Mouse (Mus musculus): ENCODE results near the gene Zbtb38. TPM values are rescaled to one million over a fixed set of nuclear protein-coding genes. Genes with fewer than 3 reads are reported as not detected.
"Not testable (repeated sequence)": the region's sequence is repeated elsewhere in the genome, so short reads cannot be mapped to it uniquely, and the experiment has no call there.

Zbtb38 gene
- total and polyA plus RNA-seq, 2 experiments from 2014 or later = 38.7 to 46.5 TPM

DNA sequence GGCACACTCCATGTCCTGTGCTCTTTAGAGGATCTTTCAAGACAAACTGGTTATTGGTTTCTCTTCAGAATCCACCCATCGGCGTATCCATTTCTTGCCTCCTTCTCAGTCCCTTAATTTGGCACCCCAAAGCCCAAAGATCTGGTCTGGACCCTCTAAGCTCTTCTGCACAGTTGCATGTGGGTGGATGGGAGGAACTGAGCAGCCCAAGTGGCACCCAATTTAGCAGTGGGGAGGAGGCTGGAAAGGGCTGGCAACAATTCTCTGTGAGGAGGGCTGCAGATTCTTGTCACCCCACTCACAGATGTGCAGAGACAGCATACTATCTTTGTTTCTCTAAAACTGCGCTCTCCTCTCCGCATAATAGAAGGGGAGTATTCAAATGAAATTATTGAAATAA, 103.3 kb downstream of the Zbtb38 start:
- TF ChIP-seq CTCF (IDR thresholded peaks at IDR 0.05; ENCODE audit: low read depth) = no peak
- DNase-seq (ENCODE audit: low spot score) = no peak
- H3K4me3 ChIP-seq (ENCODE audit: low read length) = no peak overlapping the region
- H3K4me2 ChIP-seq (ENCODE audit: low read depth, low read length) = no peak overlapping the region
- no peak overlapping the region for H3K9ac ChIP-seq (replicated peaks; ENCODE audit: low read length)
- 90% methylated on average over 4 of the region's 4 CpGs for WGBS
- H3K27me3 ChIP-seq (ENCODE audit: insufficient read depth, low read length) = no peaks in the 10 kb centered on the region
- no peak for ATAC-seq
- no peaks in the 10 kb centered on the region for H3K9me3 ChIP-seq (ENCODE audit: low read length)
- no peaks in the 10 kb centered on the region for H3K36me3 ChIP-seq (ENCODE audit: insufficient read depth, low read length)
- H3K27ac ChIP-seq = no peak overlapping the region
- H3K4me1 ChIP-seq (ENCODE audit: insufficient read depth, low read length) = no peaks in the 10 kb centered on the region

DNA sequence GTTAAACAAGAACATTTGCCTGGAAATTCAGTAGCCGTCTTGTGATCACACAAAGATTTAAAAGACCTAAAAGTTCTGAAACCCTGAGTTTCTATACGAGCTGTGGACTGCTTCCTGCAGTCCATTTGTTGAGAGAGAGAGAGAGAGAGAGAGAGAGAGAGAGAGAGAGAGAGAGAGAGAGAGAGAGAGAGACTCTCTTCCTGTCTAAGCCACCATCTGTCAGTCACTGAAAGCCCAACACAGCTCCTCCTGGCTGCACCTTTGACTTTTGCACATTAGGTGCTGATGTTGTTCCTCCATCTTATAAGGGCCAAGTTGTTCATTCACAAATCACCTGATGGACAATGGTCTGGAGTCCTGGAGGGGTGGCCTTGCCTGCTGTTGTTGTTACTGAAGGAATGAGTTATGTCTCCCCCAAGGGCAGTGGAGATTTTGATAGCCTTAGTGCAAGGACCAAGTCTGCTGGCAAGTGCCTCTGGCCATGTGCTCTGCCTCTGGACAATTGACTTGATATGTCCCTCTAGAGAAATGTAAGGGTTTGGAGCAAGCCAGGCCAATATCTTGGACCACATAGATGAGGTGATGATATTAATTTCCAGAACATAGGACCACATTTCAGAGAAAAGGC, 105.8 kb downstream of the Zbtb38 start:
- Histone ChIP-seq H3K9ac (replicated peaks; ENCODE audit: low read length) (no peak overlapping the region), H3K4me3 (ENCODE audit: low read length) (no peak overlapping the region), H3K36me3 (ENCODE audit: insufficient read depth, low read length) (no peaks in the 10 kb centered on the region), H3K4me2 (ENCODE audit: low read depth, low read length) (no peak overlapping the region), H3K9me3 (ENCODE audit: low read length) (0 out of 2 replicates have a peak, but pooled peaks cover 3% of the 10 kb centered on the region), H3K4me1 (ENCODE audit: insufficient read depth, low read length) (no peaks in the 10 kb centered on the region), H3K27me3 (ENCODE audit: insufficient read depth, low read length) (no peaks in the 10 kb centered on the region), H3K27ac (no peak overlapping the region)
- ATAC-seq = no peak
- WGBS = 75% methylated on average over 2 of the region's 2 CpGs
- no peak for DNase-seq (ENCODE audit: low spot score)
- no peak for TF ChIP-seq CTCF (IDR thresholded peaks at IDR 0.05; ENCODE audit: low read depth)

DNA sequence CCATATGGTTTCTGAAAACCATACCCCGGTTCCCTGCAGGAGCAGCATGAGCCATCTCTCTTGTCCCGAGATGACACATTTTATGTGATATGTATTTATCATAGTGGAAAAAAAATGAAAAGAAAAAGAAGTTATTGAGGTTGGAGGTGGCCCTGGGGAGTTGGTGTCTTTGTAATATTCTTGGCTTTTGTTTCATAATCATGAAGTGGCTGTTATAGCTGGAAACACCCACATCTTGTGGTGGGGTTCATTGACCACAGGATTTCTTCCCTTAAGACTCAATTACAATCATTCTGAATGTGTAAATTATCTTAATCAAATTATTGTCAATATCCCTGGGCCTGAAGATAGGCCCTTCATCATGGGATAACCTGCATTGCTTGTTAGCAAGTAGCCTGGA, 107.8 kb downstream of the Zbtb38 start:
- WGBS = 75% methylated on average over 2 of the region's 2 CpGs
- DNase-seq (ENCODE audit: low spot score) (no peak), ATAC-seq (no peak)
- Histone ChIP-seq H3K9me3 (ENCODE audit: low read length) (0 out of 2 replicates have a peak, but pooled peaks cover 3% of the 10 kb centered on the region), H3K27me3 (ENCODE audit: insufficient read depth, low read length) (no peaks in the 10 kb centered on the region), H3K4me1 (ENCODE audit: insufficient read depth, low read length) (no peaks in the 10 kb centered on the region), H3K27ac (no peak overlapping the region), H3K36me3 (ENCODE audit: insufficient read depth, low read length) (no peaks in the 10 kb centered on the region), H3K4me3 (ENCODE audit: low read length) (no peak overlapping the region), H3K9ac (replicated peaks; ENCODE audit: low read length) (no peak overlapping the region), H3K4me2 (ENCODE audit: low read depth, low read length) (no peak overlapping the region)
- TF ChIP-seq CTCF (IDR thresholded peaks at IDR 0.05; ENCODE audit: low read depth) = no peak

GRCm38 (mm10) chr9:96644002-96644401, 108.6 kb downstream of the Zbtb38 start:
- H3K36me3 ChIP-seq (ENCODE audit: insufficient read depth, low read length); H3K4me1 ChIP-seq (ENCODE audit: insufficient read depth, low read length); H3K27ac ChIP-seq; H3K4me2 ChIP-seq (ENCODE audit: low read depth, low read length); H3K9me3 ChIP-seq (ENCODE audit: low read length); ATAC-seq; H3K27me3 ChIP-seq (ENCODE audit: insufficient read depth, low read length); H3K9ac ChIP-seq (replicated peaks; ENCODE audit: low read length); H3K4me3 ChIP-seq (ENCODE audit: low read length); DNase-seq (ENCODE audit: low spot score): not testable (repeated sequence)
- WGBS = 94% methylated on average over 3 of the region's 3 CpGs

- no peaks in the 10 kb centered on the region for H3K36me3 ChIP-seq (ENCODE audit: insufficient read depth, low read length)
- peak overlapping the region; percentile 58; the same call in 1 of the 2 replicates for H3K27ac ChIP-seq
- ATAC-seq (peak; percentile 84; the same call in 1 of the 2 replicates), DNase-seq (ENCODE audit: low spot score) (peak; percentile 72)
- TF ChIP-seq CTCF (IDR thresholded peaks at IDR 0.05; ENCODE audit: low read depth) = no peak
- H3K9me3 ChIP-seq (ENCODE audit: low read length) = 0 out of 2 replicates have a peak, but pooled peaks cover 3% of the 10 kb centered on the region
- H3K9ac ChIP-seq (replicated peaks; ENCODE audit: low read length) = no peak overlapping the region
- H3K4me3 ChIP-seq (ENCODE audit: low read length) = no peak overlapping the region
- no peaks in the 10 kb centered on the region for H3K4me1 ChIP-seq (ENCODE audit: insufficient read depth, low read length)
- WGBS = 59% methylated on average over 7 of the region's 7 CpGs
- H3K27me3 ChIP-seq (ENCODE audit: insufficient read depth, low read length) = no peaks in the 10 kb centered on the region
- no peak overlapping the region for H3K4me2 ChIP-seq (ENCODE audit: low read depth, low read length)
These were observed 113.2 kb downstream of the Zbtb38 start for GRCm38 (mm10) chr9:96639451-96639850.

DNA sequence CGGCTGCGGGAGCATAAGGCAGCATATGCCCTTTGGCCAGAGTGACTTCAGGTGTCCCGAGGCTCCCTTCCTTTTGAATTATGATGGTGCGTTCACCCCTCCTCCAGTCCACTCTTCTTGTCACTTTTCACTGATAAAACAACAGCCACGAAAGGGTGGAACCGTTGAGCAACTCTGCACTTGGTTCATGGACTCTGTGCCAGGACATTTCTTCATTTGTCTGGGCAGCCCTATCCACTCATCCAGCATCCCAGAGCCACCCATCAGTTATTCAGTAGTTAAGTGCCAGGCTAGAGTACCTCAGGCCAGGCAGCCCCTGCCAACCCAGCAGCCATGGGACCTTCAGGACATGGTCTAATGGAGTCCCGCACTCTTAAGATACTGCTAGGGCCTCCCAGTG, 114.1 kb downstream of the Zbtb38 start:
- ATAC-seq = no peak
- Histone ChIP-seq H3K9me3 (ENCODE audit: low read length) (0 out of 2 replicates have a peak, but pooled peaks cover 3% of the 10 kb centered on the region), H3K4me3 (ENCODE audit: low read length) (no peak overlapping the region), H3K9ac (replicated peaks; ENCODE audit: low read length) (no peak overlapping the region), H3K27ac (peak overlapping the region; percentile 54; the same call in 1 of the 2 replicates), H3K36me3 (ENCODE audit: insufficient read depth, low read length) (no peaks in the 10 kb centered on the region), H3K4me1 (ENCODE audit: insufficient read depth, low read length) (no peaks in the 10 kb centered on the region), H3K27me3 (ENCODE audit: insufficient read depth, low read length) (no peaks in the 10 kb centered on the region), H3K4me2 (ENCODE audit: low read depth, low read length) (no peak overlapping the region)
- TF ChIP-seq CTCF (IDR thresholded peaks at IDR 0.05; ENCODE audit: low read depth) = no peak
- 87% methylated on average over 7 of the region's 7 CpGs for WGBS
- no peak for DNase-seq (ENCODE audit: low spot score)

GRCm38 (mm10) chr9:96637157-96637548, 115.5 kb downstream of the Zbtb38 start:
- H3K4me3 ChIP-seq (ENCODE audit: low read length) = no peak overlapping the region
- 70% methylated on average over 7 of the region's 7 CpGs for WGBS
- TF ChIP-seq CTCF (IDR thresholded peaks at IDR 0.05; ENCODE audit: low read depth) = no peak
- DNase-seq (ENCODE audit: low spot score) (no peak), ATAC-seq (no peak)
- no peaks in the 10 kb centered on the region for H3K36me3 ChIP-seq (ENCODE audit: insufficient read depth, low read length)
- H3K9ac ChIP-seq (replicated peaks; ENCODE audit: low read length) = no peak overlapping the region
- no peaks in the 10 kb centered on the region for H3K9me3 ChIP-seq (ENCODE audit: low read length)
- no peak overlapping the region for H3K4me2 ChIP-seq (ENCODE audit: low read depth, low read length)
- H3K27ac ChIP-seq = no peak overlapping the region
- no peaks in the 10 kb centered on the region for H3K4me1 ChIP-seq (ENCODE audit: insufficient read depth, low read length)
- no peaks in the 10 kb centered on the region for H3K27me3 ChIP-seq (ENCODE audit: insufficient read depth, low read length)
